15 mouse cellular contexts compared by ENCODE assay signal in the genomic region with DNA sequence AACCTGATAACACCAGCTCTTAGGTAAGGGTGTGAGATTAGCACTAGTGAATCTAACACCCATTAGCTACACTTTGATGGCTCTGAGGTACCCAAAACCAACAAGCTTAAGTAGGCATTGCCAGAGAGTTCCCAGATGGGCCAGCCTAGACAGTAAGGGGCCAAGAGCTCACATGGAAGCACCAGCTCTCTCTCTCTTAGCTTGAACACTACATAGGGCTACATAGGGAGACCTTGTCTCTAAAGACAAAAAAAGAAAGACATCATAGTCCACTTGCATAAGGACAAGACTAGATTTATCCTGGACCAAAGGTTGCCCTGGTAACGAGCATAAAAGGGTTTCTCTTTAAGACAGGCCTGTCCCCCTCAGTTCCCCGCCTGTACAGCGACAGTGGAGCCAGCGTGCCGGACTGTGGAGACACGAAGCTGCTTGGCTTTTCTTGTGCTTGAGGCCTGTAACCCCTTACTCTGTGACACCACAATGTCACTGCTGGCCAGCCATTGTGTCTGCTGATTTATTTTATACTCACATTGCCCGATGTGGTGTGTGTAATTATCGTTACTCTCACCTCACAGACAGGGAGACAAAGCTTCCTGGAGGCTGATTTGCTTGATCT.
DNase-seq lines count a peak whose midpoint lies in the region; ATAC-seq lines count a peak whose summit lies in the region.
"Had no signal": no experiment of that assay in that cellular context is flagged by ENCODE, and none has a peak within 500 bp of the region (broad histone marks: within the 10 kb centered on the region; RNA-seq: fewer than 3 reads in every experiment).

No protein-coding gene starts in this region.

- WGBS in hindbrain, embryonic 11.5 days, result 47% methylated on average over 8 of the region's 8 CpGs
- 12% methylated on average over 8 of the region's 8 CpGs for WGBS in midbrain, embryonic 13.5 days

- H3K9me3 ChIP-seq in hindbrain, embryonic 11.5 days (ENCODE audit: control insufficient read depth, low read length), result no peaks in the 10 kb centered on the region
- no peaks in the 10 kb centered on the region for H3K9me3 ChIP-seq in midbrain, embryonic 13.5 days
- H3K9me3 ChIP-seq: embryonic facial prominence, embryonic 15.5 days; liver, embryonic 15.5 days; stomach, embryonic 15.5 days had no signal

- no peak overlapping the region; the same call in 1 of the 2 replicates for H3K9ac ChIP-seq in hindbrain, embryonic 11.5 days (ENCODE audit: low read depth, low read length)
- H3K9ac ChIP-seq in midbrain, embryonic 13.5 days (replicated peaks), result no peak overlapping the region
- H3K9ac ChIP-seq: embryonic facial prominence, embryonic 15.5 days; liver, embryonic 15.5 days; stomach, embryonic 15.5 days had no signal

- no peaks in the 10 kb centered on the region for H3K36me3 ChIP-seq in hindbrain, embryonic 11.5 days (ENCODE audit: control insufficient read depth, insufficient read depth, low read length)
- H3K36me3 ChIP-seq in midbrain, embryonic 13.5 days, result no peaks in the 10 kb centered on the region
- H3K36me3 ChIP-seq: embryonic facial prominence, embryonic 15.5 days; liver, embryonic 15.5 days; stomach, embryonic 15.5 days had no signal

- no peaks in the 10 kb centered on the region; the same call in 1 of the 2 replicates for H3K4me1 ChIP-seq in hindbrain, embryonic 11.5 days (replicated peaks; ENCODE audit: control insufficient read depth, insufficient read depth, low read length)
- peaks cover 39% of the 10 kb centered on the region for H3K4me1 ChIP-seq in midbrain, embryonic 13.5 days (replicated peaks)
- H3K4me1 ChIP-seq: liver, embryonic 15.5 days; stomach, embryonic 15.5 days had no signal

- peak; percentile 46 for DNase-seq in brain, adult 2 months (ENCODE audit: low read depth, low spot score)
- peak; percentile 14 for DNase-seq in embryo, embryonic 9.5 days (ENCODE audit: extremely low spot score)
- peak; percentile 40 for DNase-seq in hindbrain, embryonic 11.5 days (ENCODE audit: low spot score)
- DNase-seq in lung, postnatal 10 days, result no peak
- no peak for DNase-seq in ovary, adult 18-20 months (ENCODE audit: low spot score)
- no peak for DNase-seq in gastrocnemius, postnatal 14 days
- no peak for DNase-seq in cerebellum, postnatal 4 days (ENCODE audit: low spot score in 2 of 2)
- DNase-seq: heart, postnatal 4 days; kidney, adult 2 months; lung, postnatal 36 days had no signal

- H3K27me3 ChIP-seq in hindbrain, embryonic 11.5 days (ENCODE audit: control insufficient read depth, insufficient read depth, low read length), result no peaks in the 10 kb centered on the region
- H3K27me3 ChIP-seq in midbrain, embryonic 13.5 days, result 0 out of 2 replicates have a peak, but pooled peaks cover 3% of the 10 kb centered on the region
- H3K27me3 ChIP-seq: embryonic facial prominence, embryonic 15.5 days; liver, embryonic 15.5 days had no signal

- no peak overlapping the region for H3K4me2 ChIP-seq in hindbrain, embryonic 11.5 days (replicated peaks; ENCODE audit: low read depth, low read length)
- no peak overlapping the region for H3K4me2 ChIP-seq in midbrain, embryonic 13.5 days (replicated peaks)
- H3K4me2 ChIP-seq: embryonic facial prominence, embryonic 15.5 days; liver, embryonic 15.5 days; stomach, embryonic 15.5 days had no signal

- intact Hi-C loops in gastrocnemius, postnatal 14 days (cut with DNase I; ENCODE audit: low total_unique reads), result no loop called here

- ATAC-seq in hindbrain, embryonic 11.5 days (ENCODE audit: low FRiP score), result peak; percentile 63
- ATAC-seq in midbrain, embryonic 13.5 days, result peak; percentile 35; the same call in 1 of the 2 replicates
- ATAC-seq: activated CD4-positive, CD25-positive, alpha-beta regulatory T cell, adult 4 months had no signal

- H3K27ac ChIP-seq in hindbrain, embryonic 11.5 days (ENCODE audit: low read depth, low read length), result no peak overlapping the region
- peak overlapping the region; percentile 85 for H3K27ac ChIP-seq in midbrain, embryonic 13.5 days
- H3K27ac ChIP-seq: embryonic facial prominence, embryonic 15.5 days; liver, embryonic 15.5 days; stomach, embryonic 15.5 days had no signal

- no peak overlapping the region for H3K4me3 ChIP-seq in hindbrain, embryonic 11.5 days (ENCODE audit: low read depth, low read length)
- no peak overlapping the region for H3K4me3 ChIP-seq in midbrain, embryonic 13.5 days (replicated peaks)
- H3K4me3 ChIP-seq: embryonic facial prominence, embryonic 15.5 days; liver, embryonic 15.5 days; stomach, embryonic 15.5 days had no signal

Comparison
In these comparisons a context has a peak if more than half of its experiments do, and no peak if none do; other contexts are left out.
1. DNase-seq: peak in brain, adult 2 months (single experiment), embryo, embryonic 9.5 days (single experiment) and hindbrain, embryonic 11.5 days (single experiment); none in lung, postnatal 10 days (single experiment), ovary, adult 18-20 months (single experiment), gastrocnemius, postnatal 14 days (single experiment) and cerebellum, postnatal 4 days (0 of 2).